Mouse (Mus musculus) kidney, postnatal 25 days (tissue): ENCODE data around the gene Olfr65.

Experiments used
- DNase-seq, 2 experiments: peaks; one replicate each; pipeline ENCODE4 v3.0.0; 2021; ENCODE audit warnings: mixed read lengths in 2 of 2

Olfr65 gene

GRCm38 (mm10) chr7:103903187-103903586 is at the start of gene Olfr65:
Gene Olfr65, plus strand, starts transcription at chr7:103903487.
- no peak for DNase-seq

DNA sequence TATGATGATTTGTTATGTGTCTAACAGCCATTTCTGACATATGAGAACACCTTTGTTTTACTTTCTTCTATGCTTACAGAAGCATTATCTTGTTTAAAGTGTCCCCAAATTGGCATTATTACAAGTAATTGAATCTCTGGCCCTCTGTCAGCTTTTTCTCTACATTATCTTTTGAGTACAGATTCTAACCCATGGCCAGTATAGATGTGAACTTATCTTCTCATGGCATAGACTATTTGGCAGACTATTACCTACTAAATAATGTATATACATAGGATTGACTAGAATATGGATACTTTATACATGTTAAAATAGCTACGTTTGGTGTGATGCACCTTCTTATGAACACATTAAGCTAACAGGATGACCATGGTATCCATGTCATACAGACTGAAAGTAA is 48.6 kb upstream of the Olfr65 start:
- DNase-seq: no peak

DNA sequence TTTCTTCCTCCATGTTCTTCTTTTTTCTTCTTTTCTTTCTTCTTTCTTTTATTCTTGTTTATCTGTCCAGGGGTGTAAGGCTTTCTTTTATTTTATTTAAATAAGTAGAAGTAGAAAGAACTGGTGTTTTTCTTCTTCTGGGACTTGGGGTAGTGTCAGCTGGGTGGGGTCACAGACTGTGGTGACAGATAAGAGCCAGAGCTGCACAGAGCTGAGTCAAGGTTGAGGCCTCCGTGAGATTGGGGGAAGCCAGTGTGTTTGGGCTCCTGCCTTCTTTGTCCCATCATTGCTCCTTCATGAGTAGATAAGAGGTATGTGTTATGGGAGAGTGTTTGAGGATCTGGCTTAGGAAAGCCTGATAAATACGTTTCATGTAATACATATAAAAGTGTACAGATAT is 44.2 kb upstream of the Olfr65 start:
- DNase-seq: no peak

- peak in 1 of 2 experiments; percentile 37 for DNase-seq
Measured at GRCm38 (mm10) chr7:103860855-103861254, 42.4 kb upstream of the Olfr65 start.

DNA sequence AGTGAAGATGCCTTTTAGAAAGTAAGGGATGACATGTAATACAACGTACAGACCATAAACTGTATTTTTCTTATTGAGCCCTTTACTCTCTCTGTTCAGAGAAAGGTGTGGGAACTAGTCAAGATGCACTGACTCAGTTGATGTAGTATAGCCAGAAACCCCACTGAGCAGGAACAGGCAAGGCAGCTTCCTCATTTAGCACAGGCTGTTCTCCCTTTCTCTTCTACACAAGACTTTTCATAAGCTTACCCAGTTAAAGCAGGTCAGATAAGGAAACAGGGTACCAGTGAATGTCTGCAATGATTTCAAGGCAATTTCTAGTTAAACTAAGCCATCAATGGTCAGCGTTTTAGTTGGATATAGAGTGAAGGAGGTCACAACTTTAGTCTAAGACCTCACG is 41.8 kb upstream of the Olfr65 start:
- DNase-seq: no peak

- DNase-seq: no peak
Measured at GRCm38 (mm10) chr7:103865716-103866115, 37.6 kb upstream of the Olfr65 start.

DNA sequence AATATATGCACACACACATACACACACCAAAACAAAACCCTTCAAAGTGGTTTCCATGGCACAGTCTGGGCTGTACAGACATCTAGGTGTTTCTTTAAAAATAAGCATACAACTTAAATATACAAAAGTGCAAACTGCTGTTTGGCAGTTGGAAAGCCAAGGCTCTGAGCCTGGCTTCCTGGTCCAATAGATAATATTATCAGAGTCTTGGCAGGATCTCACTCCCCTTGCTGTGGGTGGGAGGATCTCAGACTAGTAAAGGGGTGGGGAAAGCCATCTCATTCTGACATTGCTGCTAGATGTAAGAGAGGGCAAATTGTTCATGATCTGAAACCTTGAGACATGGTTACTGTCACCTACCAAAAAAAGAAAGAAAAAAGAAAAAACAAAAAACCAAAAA is 32.6 kb upstream of the Olfr65 start:
- no peak for DNase-seq

GRCm38 (mm10) chr7:103873064-103873463 is 30.2 kb upstream of the Olfr65 start:
- DNase-seq: no peak

DNA sequence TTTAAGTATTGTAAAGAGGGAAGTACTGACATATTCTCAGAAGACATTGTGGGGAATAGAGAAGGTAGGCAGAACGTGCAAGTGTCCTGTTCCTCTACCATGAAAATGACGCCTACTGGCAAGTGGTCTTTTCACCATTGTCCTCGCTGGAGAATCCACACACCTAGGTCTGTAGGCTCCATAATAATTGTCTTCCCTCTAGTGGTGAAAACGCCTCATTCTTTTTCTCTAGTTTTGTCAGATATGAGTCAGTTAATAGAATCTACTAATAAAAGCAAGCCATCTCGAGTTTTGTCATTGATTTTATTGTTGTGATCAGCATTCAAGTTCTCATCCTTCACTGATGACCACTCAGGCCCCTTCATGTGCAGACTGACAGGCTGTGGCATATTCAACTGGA is 28.8 kb upstream of the Olfr65 start:
- no peak for DNase-seq

DNA sequence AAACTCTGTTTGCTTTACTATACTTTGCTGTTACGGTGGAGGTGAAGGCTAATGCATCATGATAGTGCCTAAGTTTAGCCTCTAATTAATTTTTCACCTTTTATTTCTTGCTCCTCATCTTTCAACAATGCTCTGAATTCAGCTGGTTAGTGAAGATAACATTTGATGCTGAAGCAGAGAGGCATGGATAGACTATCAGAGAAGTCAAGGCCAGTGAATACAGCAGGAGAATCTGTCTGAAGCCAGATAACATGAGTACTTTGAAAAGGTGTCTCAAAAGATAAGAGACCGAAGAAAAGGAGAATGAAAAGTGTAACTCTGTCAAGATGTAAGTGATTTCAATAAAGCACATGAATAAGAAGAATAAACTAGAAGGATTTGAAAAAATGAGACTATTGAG is 26.2 kb upstream of the Olfr65 start:
- no peak for DNase-seq

GRCm38 (mm10) chr7:103886152-103886551 is 17.1 kb upstream of the Olfr65 start, which contains the start of gene Olfr66:
Gene Olfr66, minus strand, starts transcription at chr7:103886252.
- no peak for DNase-seq

DNA sequence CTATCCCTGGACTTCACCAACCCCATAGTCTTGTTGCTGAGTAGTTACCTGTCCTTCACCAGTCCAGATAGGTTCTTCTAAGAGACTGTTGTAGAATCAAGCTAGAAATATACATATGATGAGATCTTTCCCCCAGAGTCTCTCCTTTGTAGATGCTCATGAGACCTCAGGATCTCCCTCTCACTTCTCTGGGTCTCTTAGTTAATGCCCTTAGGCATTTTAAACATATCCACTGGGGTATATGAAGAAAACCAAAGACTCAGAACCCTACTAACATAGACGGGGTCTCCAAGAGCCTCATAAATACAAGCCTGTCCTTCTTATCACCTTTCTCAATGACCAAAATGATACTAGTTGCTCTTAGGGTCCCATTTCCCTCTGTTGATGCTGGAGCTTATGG is 8.9 kb upstream of the Olfr65 start, which contains the start of gene Olfr64:
TSS of gene Olfr64 (minus strand) at position 101 of the 400 bp plus-strand sequence.
- DNase-seq: no peak

DNA sequence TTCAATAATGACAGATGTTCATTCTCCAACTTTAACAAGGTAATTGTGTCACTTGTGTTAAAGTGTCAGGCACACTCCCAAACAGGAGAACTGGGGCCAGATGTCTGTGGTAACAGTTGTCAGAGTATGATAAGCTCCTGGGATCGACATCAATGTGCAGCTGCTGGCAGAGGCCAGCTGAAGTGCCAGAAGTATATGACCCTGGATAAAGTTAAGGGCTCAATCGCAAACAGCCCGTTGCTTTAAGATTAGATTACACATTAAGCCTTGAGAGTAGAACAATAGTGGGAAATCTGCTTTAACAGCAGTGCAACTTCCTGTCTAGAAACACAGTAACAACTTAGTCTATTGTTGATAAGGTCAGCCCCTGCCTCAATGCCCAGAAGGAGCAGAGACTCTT is 6.8 kb downstream of the Olfr65 start:
- no peak for DNase-seq

- no peak for DNase-seq
Measured at GRCm38 (mm10) chr7:103912969-103913511, 9.8 kb downstream of the Olfr65 start.

DNA sequence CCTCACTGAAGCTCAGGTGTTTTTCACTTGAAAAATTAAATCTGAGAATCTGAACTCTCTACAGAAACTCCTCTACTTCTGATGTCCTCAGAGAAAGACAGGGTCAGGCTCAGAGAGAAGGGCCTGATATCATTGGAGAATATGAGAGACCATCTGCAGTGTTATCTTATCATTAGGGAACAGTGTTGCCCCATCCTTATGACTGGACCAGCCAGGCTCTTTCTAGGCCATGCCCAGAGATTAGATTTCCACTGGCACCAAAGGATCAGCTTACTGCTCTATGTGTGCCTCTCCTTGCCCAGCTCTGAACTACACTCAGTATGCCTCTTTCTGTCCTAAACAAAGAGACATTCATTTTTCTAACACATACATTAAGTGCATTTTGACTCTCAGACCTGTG is 12.1 kb downstream of the Olfr65 start:
- no peak for DNase-seq

DNA sequence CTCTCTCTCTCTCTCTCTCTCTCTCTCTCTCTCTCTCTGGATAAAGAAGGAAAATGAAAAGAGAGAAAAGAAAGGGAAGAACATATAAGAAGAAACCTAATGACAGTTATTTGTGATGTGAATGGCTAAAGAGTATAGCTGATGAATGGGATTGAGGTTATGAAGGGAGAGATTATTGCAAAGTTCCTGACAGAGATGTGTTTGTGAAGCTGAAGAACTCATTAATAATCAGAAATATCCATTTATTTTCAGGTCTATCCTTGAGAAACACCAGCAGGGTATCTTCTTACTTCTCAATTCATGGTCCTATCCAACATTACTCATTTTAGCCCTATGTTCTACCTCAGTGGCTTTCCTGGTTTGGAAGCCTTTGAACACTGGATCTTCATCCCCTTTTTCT is 25.2 kb downstream of the Olfr65 start, which contains the start of gene Olfr631:
TSS of gene Olfr631 (plus strand) at position 301 of the 400 bp plus-strand sequence.
- DNase-seq: no peak

GRCm38 (mm10) chr7:103934264-103934663 is 31.0 kb downstream of the Olfr65 start, which contains the start of gene Olfr632:
Gene Olfr632, plus strand, starts transcription at chr7:103934347.
- DNase-seq: no peak

DNA sequence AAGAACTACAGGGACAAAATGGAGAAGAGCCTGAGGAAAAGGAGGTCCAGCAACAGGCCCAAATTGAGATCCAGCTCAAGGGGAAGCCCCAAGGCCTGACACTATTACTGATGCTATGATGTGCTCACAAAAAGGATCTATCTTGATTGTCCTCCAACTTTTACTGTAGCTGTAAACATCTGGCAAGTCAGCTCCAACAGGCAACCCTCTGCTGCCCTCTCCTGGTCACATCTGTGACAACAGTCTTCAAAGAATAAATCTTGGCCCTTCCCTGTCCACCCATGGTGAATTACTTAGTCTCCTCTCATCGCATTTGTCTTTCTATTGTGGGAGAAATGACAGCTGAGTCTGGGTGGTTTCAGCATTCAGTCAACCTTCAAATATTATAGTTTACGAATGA is 39.4 kb downstream of the Olfr65 start:
- DNase-seq: peak in 1 of 2 experiments; percentile 37

GRCm38 (mm10) chr7:103944137-103944536 is 40.9 kb downstream of the Olfr65 start, which contains the start of gene Olfr633:
Gene Olfr633, plus strand, starts transcription at chr7:103944437.
- DNase-seq: no peak
